Mouse (Mus musculus): Measurements from ENCODE around the gene Uap1. TPM values are rescaled to one million over a fixed set of nuclear protein-coding genes. Genes with fewer than 3 reads are reported as not detected.

The Uap1 gene
- total RNA-seq (2021) = 10 to 100 TPM; 53.4 to 57.6 TPM

GRCm38 (mm10) chr1:170174814-170175332 lies at the start of gene Uap1:
Uap1 (minus strand) TSS chr1:170174957.
- DNase-seq = peak; percentile 97 to 98

GRCm38 (mm10) chr1:170223276-170223675 lies 48.5 kb upstream of the Uap1 start:
- DNase-seq = no peak

GRCm38 (mm10) chr1:170220351-170220750 lies 45.6 kb upstream of the Uap1 start:
- DNase-seq = no peak

- DNase-seq = no peak
Observed at GRCm38 (mm10) chr1:170218091-170218884, 43.5 kb upstream of the Uap1 start.

- DNase-seq = no peak
Observed at GRCm38 (mm10) chr1:170215590-170215989, 40.8 kb upstream of the Uap1 start.

- DNase-seq = peak; percentile 88
Observed at GRCm38 (mm10) chr1:170214757-170215522, 40.2 kb upstream of the Uap1 start, which contains the start of gene Uhmk1. Uhmk1 (minus strand) TSS chr1:170215397.

- no peak for DNase-seq
Observed at GRCm38 (mm10) chr1:170214383-170214756, 39.6 kb upstream of the Uap1 start.

GRCm38 (mm10) chr1:170213181-170213879 lies 38.6 kb upstream of the Uap1 start:
- DNase-seq = no peak

- no peak for DNase-seq
Observed at GRCm38 (mm10) chr1:170206395-170206794, 31.6 kb upstream of the Uap1 start.

- DNase-seq = no peak
Observed at GRCm38 (mm10) chr1:170200379-170200778, 25.6 kb upstream of the Uap1 start.

GRCm38 (mm10) chr1:170196211-170196610 lies 21.5 kb upstream of the Uap1 start:
- no peak for DNase-seq

- DNase-seq = no peak
Observed at GRCm38 (mm10) chr1:170191925-170192324, 17.2 kb upstream of the Uap1 start.

GRCm38 (mm10) chr1:170190225-170190624 lies 15.5 kb upstream of the Uap1 start:
- no peak for DNase-seq

GRCm38 (mm10) chr1:170188601-170189000 lies 13.8 kb upstream of the Uap1 start:
- no peak for DNase-seq

- no peak for DNase-seq
Observed at GRCm38 (mm10) chr1:170186531-170186930, 11.8 kb upstream of the Uap1 start.

- no peak for DNase-seq
Observed at GRCm38 (mm10) chr1:170185137-170185536, 10.4 kb upstream of the Uap1 start.

GRCm38 (mm10) chr1:170182706-170183105 lies 7.9 kb upstream of the Uap1 start:
- DNase-seq = no peak

- DNase-seq = no peak
Observed at GRCm38 (mm10) chr1:170176661-170177239, 2.0 kb upstream of the Uap1 start.

GRCm38 (mm10) chr1:170175848-170176247 lies 1.1 kb upstream of the Uap1 start:
- no peak for DNase-seq

GRCm38 (mm10) chr1:170173991-170174813 lies 555 bp downstream of the Uap1 start:
- no peak for DNase-seq

GRCm38 (mm10) chr1:170167781-170168180 lies 7.0 kb downstream of the Uap1 start:
- no peak for DNase-seq
